Mouse (Mus musculus) bone marrow macrophage, adult 2 months (primary cell): Measurements from ENCODE around the gene 4930426L09Rik. TPM values are rescaled to one million over a fixed set of nuclear protein-coding genes. Genes with fewer than 3 reads are reported as not detected.

Experiments
- H3K27ac ChIP-seq: 2 replicates; pipeline ENCODE4 v1.5.1; 2012; ENCODE audit warnings: low read depth, low read length; ENCODE audit not compliant: insufficient read depth
- H3K4me1 ChIP-seq: 2 replicates; pipeline ENCODE4 v1.6.1; 2012; ENCODE audit warnings: low read length; ENCODE audit not compliant: control insufficient read depth, insufficient read depth
- H3K4me3 ChIP-seq: 2 replicates; pipeline ENCODE4 v1.5.1; 2012; ENCODE audit warnings: mild to moderate bottlenecking, low read length, moderate library complexity; ENCODE audit not compliant: insufficient read depth
- CTCF ChIP-seq: IDR thresholded peaks from 2 replicates; pipeline ENCODE4 v1.5.1; 2012; ENCODE audit warnings: low read depth, mild to moderate bottlenecking, low read length, moderate library complexity
- POLR2A ChIP-seq: IDR thresholded peaks from 2 replicates; pipeline ENCODE4 v1.6.1; 2012; ENCODE audit warnings: mild to moderate bottlenecking, low read depth, low read length, borderline replicate concordance
- polyA plus RNA-seq: library from polyadenylated mRNA; stranded (reverse); fragments of >200 nt; gene quantifications from 2 replicates; pipeline ENCODE4 v1.2.4, GENCODE M21; 2012; ENCODE audit not compliant: missing spikeins, insufficient read depth, insufficient read length

The 4930426L09Rik gene
- polyA plus RNA-seq, 1 experiment = 2.0 TPM

GRCm38 (mm10) chr2:18967451-18968063, 30.6 kb upstream of the 4930426L09Rik start:
- H3K27ac ChIP-seq = no peak overlapping the region
- no peak overlapping the region for H3K4me3 ChIP-seq
- TF ChIP-seq CTCF = no peak
- TF ChIP-seq POLR2A = no peak
- peaks cover 39% of the 10 kb centered on the region for H3K4me1 ChIP-seq

GRCm38 (mm10) chr2:18969066-18969681, 29.0 kb upstream of the 4930426L09Rik start:
- Histone ChIP-seq H3K4me3 (no peak overlapping the region), H3K4me1 (peaks cover 24% of the 10 kb centered on the region), H3K27ac (no peak overlapping the region)
- TF ChIP-seq POLR2A (no peak), CTCF (no peak)

GRCm38 (mm10) chr2:18970461-18970860, 27.7 kb upstream of the 4930426L09Rik start:
- Histone ChIP-seq H3K4me3 (no peak overlapping the region), H3K4me1 (peaks cover 30% of the 10 kb centered on the region), H3K27ac (no peak overlapping the region)
- TF ChIP-seq CTCF = no peak
- TF ChIP-seq POLR2A = no peak

DNA sequence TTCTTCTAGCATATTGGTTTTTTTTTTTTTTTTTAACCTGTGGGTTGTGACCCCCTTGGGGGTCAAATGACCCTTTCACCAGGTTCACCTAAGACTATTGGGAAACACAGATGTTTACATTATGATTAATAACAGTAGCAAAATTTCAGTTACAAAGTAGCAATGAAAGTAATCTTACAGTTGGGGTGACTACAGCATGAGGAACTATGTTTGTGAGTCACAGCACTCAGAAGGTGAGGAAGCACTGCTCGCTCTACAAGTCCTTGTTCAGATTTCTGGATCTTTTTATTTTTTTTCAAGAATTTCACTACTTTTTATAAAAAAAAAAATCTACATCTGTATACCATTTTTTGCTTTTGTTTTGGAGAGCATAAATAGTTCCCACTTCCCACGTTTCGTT, 26.6 kb upstream of the 4930426L09Rik start:
- TF ChIP-seq POLR2A (no peak), CTCF (no peak)
- Histone ChIP-seq H3K4me1 (peaks cover 38% of the 10 kb centered on the region), H3K27ac (no peak overlapping the region), H3K4me3 (no peak overlapping the region)

- Histone ChIP-seq H3K27ac (peak overlapping the region; percentile 7; the same call in 1 of the 2 replicates), H3K4me1 (peaks cover 44% of the 10 kb centered on the region), H3K4me3 (no peak overlapping the region)
- TF ChIP-seq POLR2A (no peak), CTCF (no peak)
Measured at GRCm38 (mm10) chr2:18974882-18975645, 23.1 kb upstream of the 4930426L09Rik start.

DNA sequence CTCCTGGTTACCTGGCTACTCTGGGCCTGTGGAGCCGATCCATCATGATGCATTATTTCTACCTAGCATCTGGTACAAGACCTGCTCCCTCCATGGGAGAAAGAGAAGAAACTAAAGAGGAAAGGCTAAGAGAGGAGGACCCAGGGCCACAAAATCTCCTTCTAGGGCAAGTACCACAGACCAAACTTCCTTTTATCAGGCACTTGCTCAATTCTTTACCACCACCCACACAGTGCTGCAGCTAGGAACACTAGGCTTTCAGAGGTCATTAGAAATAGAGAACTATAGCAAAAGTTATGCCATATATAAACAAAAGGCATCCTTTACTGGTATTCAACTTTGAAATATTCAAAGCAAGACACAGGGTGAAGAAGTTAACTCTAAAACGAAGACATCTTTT, 22.0 kb upstream of the 4930426L09Rik start:
- Histone ChIP-seq H3K4me1 (peaks cover 34% of the 10 kb centered on the region), H3K4me3 (no peak overlapping the region), H3K27ac (peak overlapping the region; percentile 32)
- TF ChIP-seq POLR2A (no peak), CTCF (no peak)

DNA sequence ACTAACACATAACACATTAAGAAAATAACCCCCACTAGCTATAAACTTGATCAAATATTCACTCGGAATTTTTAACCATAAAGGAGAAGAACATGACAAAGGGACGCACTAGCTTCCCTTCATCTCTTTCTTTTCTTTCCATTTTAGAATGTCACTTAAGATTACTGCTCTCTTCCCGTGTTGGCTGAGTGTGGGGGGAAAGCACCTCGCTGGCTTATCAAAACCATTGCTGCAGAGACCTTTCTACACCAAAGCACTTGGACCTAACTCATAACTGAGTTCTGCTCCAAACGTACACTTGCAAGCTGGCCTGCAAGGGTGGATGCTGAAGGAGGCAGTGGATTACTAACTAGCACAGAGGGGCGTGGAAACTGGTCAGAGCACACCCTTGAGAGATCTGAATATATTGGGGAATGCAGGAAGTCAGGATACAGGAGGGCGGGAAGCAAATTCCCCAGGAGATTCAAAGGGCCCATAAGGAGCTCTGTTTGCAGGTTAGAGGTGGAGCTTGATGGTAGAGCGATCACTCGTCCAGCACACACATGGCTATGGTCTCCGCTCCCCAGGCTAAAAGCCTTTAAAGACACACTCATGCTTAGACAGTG, 20.8 kb upstream of the 4930426L09Rik start:
- no peak overlapping the region for H3K27ac ChIP-seq
- TF ChIP-seq CTCF (no peak), POLR2A (no peak)
- H3K4me3 ChIP-seq = no peak overlapping the region
- peaks cover 28% of the 10 kb centered on the region for H3K4me1 ChIP-seq

DNA sequence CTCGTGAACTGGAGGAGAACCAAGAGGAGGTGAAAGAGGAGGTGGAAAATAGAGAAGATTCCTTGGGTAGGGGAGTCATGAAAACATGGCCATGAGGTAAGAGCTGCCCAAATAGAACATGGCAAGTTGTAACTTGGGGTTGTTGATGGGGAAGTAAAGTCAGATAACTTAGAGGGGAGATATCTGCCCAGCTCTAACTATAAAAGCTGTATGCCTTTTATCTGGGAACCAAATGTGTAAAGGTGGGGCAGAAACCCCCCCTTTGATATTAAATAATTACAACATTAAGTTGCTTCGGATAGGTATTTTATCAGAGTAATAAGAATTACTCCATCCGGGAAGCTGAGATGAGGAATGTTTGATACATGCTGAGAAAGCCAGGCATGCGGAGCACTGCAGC, 19.1 kb upstream of the 4930426L09Rik start:
- Histone ChIP-seq H3K4me1 (peaks cover 30% of the 10 kb centered on the region), H3K4me3 (no peak overlapping the region), H3K27ac (no peak overlapping the region)
- TF ChIP-seq CTCF = no peak
- no peak for TF ChIP-seq POLR2A

DNA sequence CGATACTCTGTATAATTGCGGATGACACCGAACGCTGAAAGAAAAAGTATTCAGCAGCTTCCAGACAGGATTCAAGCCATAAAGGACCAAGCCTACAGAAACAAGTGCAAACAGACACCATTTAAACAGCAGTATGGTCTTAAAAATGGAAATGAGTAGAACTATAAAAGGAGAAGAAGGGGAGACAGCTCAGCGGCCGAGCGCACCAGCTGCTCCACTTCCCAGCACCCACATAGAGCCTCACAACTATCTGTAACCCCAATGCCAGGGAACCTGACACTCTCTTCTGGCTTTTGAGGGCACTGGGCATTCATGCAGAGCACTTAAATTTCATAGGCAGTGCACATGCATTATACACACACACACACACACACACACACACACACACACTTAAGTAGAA, 18.5 kb upstream of the 4930426L09Rik start:
- Histone ChIP-seq H3K27ac (no peak overlapping the region), H3K4me1 (peaks cover 30% of the 10 kb centered on the region), H3K4me3 (no peak overlapping the region)
- TF ChIP-seq CTCF (no peak), POLR2A (no peak)
